Mouse (Mus musculus) liver, adult 2 months (tissue): ENCODE data around the gene Klhl11. TPM values are rescaled to one million over a fixed set of nuclear protein-coding genes. Genes with fewer than 3 reads are reported as not detected.
A peak's percentile ranks its signal among the peaks of the same experiment; 100 is the strongest.

Source experiments
- DNase-seq: peaks from one replicate; pipeline ENCODE4 v3.0.0-alpha.2; 2011; ENCODE audit warnings: low read depth, low spot score; ENCODE audit errors: extremely low read depth
- H3K27ac ChIP-seq: fragments of 200-500 bp; replicated peaks from 2 replicates; pipeline ENCODE4 v1.5.1; 2012; ENCODE audit warnings: low read depth, mild to moderate bottlenecking, control low read depth, inconsistent platforms, low read length; ENCODE audit not compliant: insufficient read depth
- H3K27me3 ChIP-seq: fragments of 200-500 bp; 2 replicates; pipeline ENCODE4 v1.6.1; 2012; ENCODE audit warnings: mild to moderate bottlenecking, moderate library complexity, low read length, inconsistent platforms; ENCODE audit not compliant: control insufficient read depth, insufficient read depth
- H3K36me3 ChIP-seq: fragments of 200-500 bp; 2 replicates; pipeline ENCODE4 v1.6.1; 2012; ENCODE audit warnings: low read length, inconsistent platforms; ENCODE audit not compliant: control insufficient read depth, insufficient read depth
- H3K4me1 ChIP-seq: fragments of 200-500 bp; 2 replicates; pipeline ENCODE4 v1.6.1; 2011; ENCODE audit warnings: low read length; ENCODE audit not compliant: control insufficient read depth, insufficient read depth
- H3K4me3 ChIP-seq: fragments of 200-500 bp; 2 replicates; pipeline ENCODE4 v1.5.1; 2011; ENCODE audit warnings: low read depth, mild to moderate bottlenecking, control low read depth, low read length, moderate library complexity; ENCODE audit not compliant: insufficient read depth
- H3K79me2 ChIP-seq: fragments of 200-500 bp; 2 replicates; pipeline ENCODE4 v1.6.1; 2012; ENCODE audit warnings: inconsistent platforms, mild to moderate bottlenecking, low read length, moderate library complexity; ENCODE audit not compliant: control insufficient read depth, insufficient read depth
- H3K9ac ChIP-seq: fragments of 200-500 bp; 2 replicates; pipeline ENCODE4 v1.6.1; 2012; ENCODE audit warnings: low read depth, mild to moderate bottlenecking, control low read depth, inconsistent platforms, low read length
- CTCF ChIP-seq: fragments of 200-500 bp; IDR thresholded peaks from 2 replicates; pipeline ENCODE4 v1.5.1; 2011; ENCODE audit warnings: low read depth, low read length, control low read depth
- POLR2A ChIP-seq: fragments of 200-500 bp; IDR thresholded peaks from 2 replicates; pipeline ENCODE4 v1.6.1; 2011; ENCODE audit warnings: low read length, control low read depth; ENCODE audit not compliant: insufficient read depth; ENCODE audit errors: extremely low read depth
- WGBS: fragments of 180-500 bp; shearing (Covaris S2); methylation state at CpG from one replicate; pipeline ENCODE4 v1.1.7; 2018; 5-methylcytosine and 5-hydroxymethylcytosine counted together
- polyA plus RNA-seq: library from polyadenylated mRNA; depleted of rRNA; stranded (reverse); fragments of >200 nt; gene quantifications from 2 replicates; pipeline ENCODE4 v1.2.3, GENCODE M21; 2012
- total RNA-seq: library from RNA; depleted of rRNA; stranded (reverse); fragments of >200 nt; gene quantifications from 2 replicates; pipeline ENCODE4 v1.2.3, GENCODE M21; 2014

The Klhl11 gene
- total and polyA plus RNA-seq, 2 experiments: 1.6 to 6.9 TPM

DNA sequence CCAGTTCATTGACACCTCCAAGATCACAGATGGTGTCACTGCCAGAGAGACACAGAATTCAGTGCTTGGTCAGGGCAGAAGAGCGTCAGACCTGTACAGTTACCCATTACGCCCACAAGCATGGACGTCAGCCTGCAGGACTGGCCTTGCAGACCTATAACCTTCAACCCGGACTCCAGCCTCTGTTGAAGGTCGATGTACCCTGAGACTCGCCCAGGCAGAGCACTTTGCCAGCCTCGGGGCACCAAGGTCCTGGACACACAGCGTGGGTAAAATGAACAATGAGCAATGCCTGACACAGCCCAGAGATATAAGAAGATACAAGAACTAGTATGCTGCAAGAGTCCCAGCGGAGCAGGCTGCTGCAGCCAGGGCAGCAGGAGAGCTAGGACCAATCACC is 42.5 kb upstream of the Klhl11 start:
- no peak overlapping the region for H3K4me3 ChIP-seq
- H3K27ac ChIP-seq: peak overlapping the region; percentile 68
- H3K9ac ChIP-seq: no peak overlapping the region; the same call in 1 of the 2 replicates
- H3K79me2 ChIP-seq: no peaks in the 10 kb centered on the region; the same call in 1 of the 2 replicates
- 22% methylated on average over 9 of the region's 9 CpGs for WGBS
- peak; percentile 94 for DNase-seq
- H3K4me1 ChIP-seq: peaks cover 36% of the 10 kb centered on the region
- TF ChIP-seq POLR2A (no peak), CTCF (no peak)
- no peaks in the 10 kb centered on the region for H3K27me3 ChIP-seq
- H3K36me3 ChIP-seq: peaks cover 63% of the 10 kb centered on the region

DNA sequence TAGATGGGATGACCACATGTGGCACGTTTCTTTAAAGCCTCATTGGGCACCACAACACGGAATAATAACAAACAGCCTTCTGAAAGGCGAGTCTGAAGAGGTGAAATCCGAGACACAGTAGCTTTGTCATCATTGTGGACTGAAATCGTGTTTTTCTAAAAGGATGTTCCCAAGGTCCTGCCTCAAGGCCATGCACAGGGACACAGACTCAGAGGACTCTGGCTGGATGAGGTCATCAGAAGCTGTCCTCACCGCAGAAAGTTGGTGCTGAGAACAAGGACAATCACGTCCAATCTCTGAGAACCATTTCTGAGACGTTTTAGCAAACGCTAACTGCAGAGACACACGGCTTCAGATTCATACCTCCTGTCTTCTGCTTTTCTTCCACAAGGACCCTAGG is 41.2 kb upstream of the Klhl11 start:
- H3K36me3 ChIP-seq: peaks cover 68% of the 10 kb centered on the region
- no peaks in the 10 kb centered on the region for H3K79me2 ChIP-seq
- no peak overlapping the region for H3K27ac ChIP-seq
- peaks cover 23% of the 10 kb centered on the region for H3K4me1 ChIP-seq
- H3K9ac ChIP-seq: no peak overlapping the region
- no peak overlapping the region for H3K4me3 ChIP-seq
- TF ChIP-seq POLR2A (no peak), CTCF (no peak)
- no peaks in the 10 kb centered on the region for H3K27me3 ChIP-seq
- 88% methylated on average over 10 of the region's 10 CpGs for WGBS
- no peak for DNase-seq

DNA sequence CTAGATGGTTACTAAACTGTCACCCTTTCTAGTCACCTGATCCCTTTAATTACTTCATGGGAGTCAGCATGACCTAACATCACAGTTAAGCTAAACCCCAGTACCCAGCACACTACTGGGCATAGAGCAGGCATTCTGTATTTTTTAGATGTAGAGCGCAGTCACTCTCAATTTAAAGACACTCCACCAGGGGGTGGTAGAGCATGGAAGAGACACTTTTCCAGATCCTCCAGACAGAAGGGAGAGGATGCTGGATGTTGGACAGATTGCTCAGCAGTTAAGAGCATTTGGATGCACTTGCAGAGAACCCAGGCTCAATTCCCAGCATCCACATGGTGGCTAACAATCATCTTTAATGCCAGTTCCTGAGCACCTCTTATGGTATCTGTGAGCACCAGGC is 39.8 kb upstream of the Klhl11 start:
- WGBS: 92% methylated on average over 1 of the region's 1 CpGs
- Histone ChIP-seq H3K27ac (no peak overlapping the region), H3K9ac (no peak overlapping the region), H3K4me3 (no peak overlapping the region), H3K4me1 (peaks cover 19% of the 10 kb centered on the region), H3K36me3 (peaks cover 69% of the 10 kb centered on the region), H3K27me3 (no peaks in the 10 kb centered on the region), H3K79me2 (no peaks in the 10 kb centered on the region)
- DNase-seq: no peak
- TF ChIP-seq POLR2A (no peak), CTCF (no peak)

DNA sequence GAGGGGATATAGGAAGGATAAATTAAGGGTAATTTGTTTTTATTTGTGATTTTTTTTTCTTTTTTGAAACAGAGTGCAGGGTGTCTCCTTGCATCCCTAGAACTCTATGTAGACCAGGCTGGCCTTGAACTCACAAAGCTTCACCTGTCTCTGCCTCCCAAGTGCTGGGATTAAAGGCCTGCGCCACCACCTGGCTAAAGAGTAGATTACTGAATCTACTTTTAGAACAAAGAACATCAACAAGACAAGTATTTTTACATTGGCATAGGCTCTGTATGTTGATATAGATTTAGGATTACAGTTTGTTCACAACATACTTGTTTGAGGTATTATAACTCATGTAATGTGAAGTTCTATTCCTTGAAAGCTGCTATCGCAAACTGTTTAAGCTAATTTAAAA is 38.0 kb upstream of the Klhl11 start:
- Histone ChIP-seq H3K4me1 (peaks cover 7% of the 10 kb centered on the region), H3K27me3 (no peaks in the 10 kb centered on the region), H3K27ac (no peak overlapping the region), H3K9ac (no peak overlapping the region), H3K79me2 (no peaks in the 10 kb centered on the region), H3K4me3 (no peak overlapping the region), H3K36me3 (peaks cover 66% of the 10 kb centered on the region)
- DNase-seq: no peak
- TF ChIP-seq CTCF (no peak), POLR2A (no peak)
- 98% methylated on average over 2 of the region's 2 CpGs for WGBS

DNA sequence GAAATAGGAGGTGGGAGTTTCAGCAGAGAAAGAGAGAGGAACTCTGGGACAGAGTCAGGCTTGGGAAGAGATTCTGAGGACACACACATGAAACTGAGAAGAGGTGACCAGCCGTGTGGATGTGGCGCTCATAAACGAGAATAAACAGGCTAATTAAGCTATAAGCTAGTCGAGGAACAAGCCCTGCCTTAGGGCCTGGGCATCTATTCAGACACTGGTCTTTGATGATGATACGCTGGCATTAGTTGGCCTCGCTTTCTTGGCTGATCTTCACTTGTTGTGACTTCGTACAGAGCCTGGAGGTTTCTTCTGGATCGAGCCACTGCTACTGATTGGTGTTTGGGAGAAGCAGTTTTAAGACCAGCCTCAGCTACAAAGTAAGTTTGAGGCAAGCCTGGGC is 33.5 kb upstream of the Klhl11 start:
- TF ChIP-seq CTCF: no peak
- no peak for TF ChIP-seq POLR2A
- Histone ChIP-seq H3K27me3 (no peaks in the 10 kb centered on the region), H3K4me3 (no peak overlapping the region), H3K36me3 (peaks cover 54% of the 10 kb centered on the region), H3K9ac (no peak overlapping the region), H3K4me1 (no peaks in the 10 kb centered on the region), H3K79me2 (no peaks in the 10 kb centered on the region), H3K27ac (no peak overlapping the region)
- 95% methylated on average over 8 of the region's 8 CpGs for WGBS
- DNase-seq: no peak

DNA sequence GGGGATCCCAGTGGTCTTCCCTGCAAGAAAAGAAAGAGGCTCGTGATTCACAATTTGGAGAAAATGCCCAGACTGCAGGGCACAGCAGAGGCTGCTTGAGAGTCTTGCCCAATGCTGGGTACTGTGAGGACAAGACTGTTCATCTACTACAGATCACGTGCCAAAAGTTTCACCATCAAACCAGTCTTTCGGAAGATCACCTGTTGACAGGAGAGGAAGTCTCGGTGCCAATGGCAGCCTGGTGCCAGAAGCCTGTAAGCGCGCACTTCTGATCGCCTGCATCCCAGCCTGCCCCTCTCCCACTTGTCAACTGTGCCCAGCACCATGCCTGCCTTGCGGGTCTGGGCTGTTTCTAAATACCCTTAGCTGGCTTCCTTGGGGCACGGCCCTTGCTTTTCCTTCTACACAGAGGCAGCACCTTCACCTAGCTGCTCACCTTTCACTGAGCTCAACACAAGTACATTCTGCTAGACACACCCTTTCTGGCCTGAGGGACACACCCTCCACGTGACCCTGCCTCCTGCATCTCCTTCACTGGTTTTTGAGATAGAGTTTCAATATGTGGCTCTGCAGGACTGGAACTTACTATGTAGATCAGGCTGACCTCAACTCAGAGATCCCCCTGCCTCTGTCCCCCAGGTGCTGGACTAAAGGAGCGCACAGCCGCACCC is 32.6 kb upstream of the Klhl11 start:
- Histone ChIP-seq H3K4me1 (no peaks in the 10 kb centered on the region), H3K27me3 (no peaks in the 10 kb centered on the region), H3K79me2 (no peaks in the 10 kb centered on the region), H3K27ac (peak overlapping the region; percentile 23), H3K4me3 (no peak overlapping the region), H3K9ac (no peak overlapping the region), H3K36me3 (peaks cover 57% of the 10 kb centered on the region)
- TF ChIP-seq CTCF (no peak), POLR2A (no peak)
- DNase-seq: peak; percentile 94
- WGBS: 48% methylated on average over 12 of the region's 12 CpGs
